Mouse (Mus musculus) forebrain, embryonic 16.5 days (tissue): ENCODE results near the gene Adam22. TPM values are rescaled to one million over a fixed set of nuclear protein-coding genes. Genes with fewer than 3 reads are reported as not detected.

Source experiments
- ATAC-seq: fragments of 200-750 bp; cut with Nextera tagmentation; 2 replicates; pipeline ENCODE4 v1.8.0; 2017; ENCODE audit warnings: mild to moderate bottlenecking, moderate library complexity
- H3K27ac ChIP-seq: fragments of 300-500 bp; sonication (generic); 2 replicates; pipeline ENCODE4 v1.5.1; 2014; ENCODE audit warnings: low read length, control low read depth
- H3K27me3 ChIP-seq: fragments of 300-500 bp; sonication (generic); replicated peaks from 2 replicates; pipeline ENCODE4 v1.6.1; 2014; ENCODE audit warnings: low read length; ENCODE audit not compliant: control insufficient read depth, insufficient read depth
- H3K36me3 ChIP-seq: fragments of 300-500 bp; sonication (generic); 2 replicates; pipeline ENCODE4 v1.6.1; 2014; ENCODE audit not compliant: control insufficient read depth, insufficient read depth
- H3K4me1 ChIP-seq: fragments of 300-500 bp; sonication (generic); replicated peaks from 2 replicates; pipeline ENCODE4 v1.6.1; 2014; ENCODE audit warnings: low read length; ENCODE audit not compliant: control insufficient read depth, insufficient read depth
- H3K4me2 ChIP-seq: fragments of 300-500 bp; sonication (generic); 2 replicates; pipeline ENCODE4 v1.6.1; 2014; ENCODE audit warnings: mild to moderate bottlenecking, low read length, control low read depth
- H3K4me3 ChIP-seq: fragments of 300-500 bp; sonication (generic); replicated peaks from 2 replicates; pipeline ENCODE4 v1.5.1; 2014; ENCODE audit warnings: mild to moderate bottlenecking, low read length, control low read depth
- H3K9ac ChIP-seq: fragments of 300-500 bp; sonication (generic); replicated peaks from 2 replicates; pipeline ENCODE4 v1.6.1; 2014; ENCODE audit warnings: low read depth, low read length, control low read depth
- H3K9me3 ChIP-seq: fragments of 300-500 bp; sonication (generic); 2 replicates; pipeline ENCODE4 v1.6.1; 2016; ENCODE audit warnings: low read length; ENCODE audit not compliant: control insufficient read depth
- WGBS: fragments of 180-500 bp; shearing (Covaris S2); extraction: QIAGEN DNeasy Blood & Tissue Kit; methylation state at CpG from one replicate; pipeline ENCODE4 v1.1.7; 2014; 5-methylcytosine and 5-hydroxymethylcytosine counted together
- polyA plus RNA-seq: library from polyadenylated mRNA; unstranded; fragments of >200 nt; fragmentation: Nextera tagmentation; extraction: Ambion mirVana; gene quantifications from 2 replicates; pipeline ENCODE4 v1.2.1, GENCODE M21; 2015

The Adam22 gene
- polyA plus RNA-seq, 1 experiment from 2014 or later, result 49.6 TPM

DNA sequence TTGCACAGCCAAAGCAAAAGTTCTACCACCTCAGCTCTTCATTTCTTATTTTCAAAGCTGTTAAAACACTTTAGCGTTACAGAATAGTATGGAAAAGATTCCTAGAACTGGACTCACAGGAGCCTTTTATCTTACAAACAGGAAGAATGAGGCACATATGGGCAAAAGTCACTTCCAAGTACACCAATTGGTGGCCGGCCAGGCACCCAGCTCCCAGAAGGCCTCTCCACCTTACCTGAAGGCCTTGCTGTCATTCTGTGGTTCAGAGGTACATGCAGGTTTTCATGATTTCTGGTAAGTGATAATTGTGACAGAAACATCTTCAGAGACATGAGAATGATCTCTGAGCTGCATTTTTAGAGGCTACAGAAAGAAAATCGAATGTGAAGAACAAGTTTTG, 24.7 kb downstream of the Adam22 start:
- no peak overlapping the region for H3K9ac ChIP-seq
- H3K27me3 ChIP-seq, result no peaks in the 10 kb centered on the region
- H3K4me2 ChIP-seq, result no peak overlapping the region
- WGBS, result 92% methylated on average over 3 of the region's 3 CpGs
- no peak for ATAC-seq
- H3K27ac ChIP-seq, result no peak overlapping the region
- no peak overlapping the region for H3K4me3 ChIP-seq
- no peaks in the 10 kb centered on the region for H3K4me1 ChIP-seq
- H3K36me3 ChIP-seq, result no peaks in the 10 kb centered on the region
- H3K9me3 ChIP-seq, result no peaks in the 10 kb centered on the region

DNA sequence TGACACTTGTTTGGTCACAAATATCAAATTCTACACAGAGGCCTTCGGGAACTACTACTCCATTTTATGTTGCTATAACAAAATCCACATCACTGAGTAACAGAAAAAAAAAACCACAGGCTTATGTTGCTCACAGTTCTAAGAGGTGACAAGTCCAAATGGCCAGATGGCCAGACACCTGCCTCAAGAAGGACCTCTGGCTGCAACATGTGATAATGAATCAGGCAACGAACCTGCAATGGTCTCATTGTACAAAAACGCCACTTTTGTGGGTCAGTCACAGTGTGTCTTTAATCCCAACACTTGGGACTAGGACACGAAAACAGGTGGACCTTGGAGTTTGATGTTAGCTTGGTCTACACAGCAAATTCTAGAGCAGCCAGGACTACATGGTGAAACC, 26.3 kb downstream of the Adam22 start:
- ATAC-seq, result no peak

DNA sequence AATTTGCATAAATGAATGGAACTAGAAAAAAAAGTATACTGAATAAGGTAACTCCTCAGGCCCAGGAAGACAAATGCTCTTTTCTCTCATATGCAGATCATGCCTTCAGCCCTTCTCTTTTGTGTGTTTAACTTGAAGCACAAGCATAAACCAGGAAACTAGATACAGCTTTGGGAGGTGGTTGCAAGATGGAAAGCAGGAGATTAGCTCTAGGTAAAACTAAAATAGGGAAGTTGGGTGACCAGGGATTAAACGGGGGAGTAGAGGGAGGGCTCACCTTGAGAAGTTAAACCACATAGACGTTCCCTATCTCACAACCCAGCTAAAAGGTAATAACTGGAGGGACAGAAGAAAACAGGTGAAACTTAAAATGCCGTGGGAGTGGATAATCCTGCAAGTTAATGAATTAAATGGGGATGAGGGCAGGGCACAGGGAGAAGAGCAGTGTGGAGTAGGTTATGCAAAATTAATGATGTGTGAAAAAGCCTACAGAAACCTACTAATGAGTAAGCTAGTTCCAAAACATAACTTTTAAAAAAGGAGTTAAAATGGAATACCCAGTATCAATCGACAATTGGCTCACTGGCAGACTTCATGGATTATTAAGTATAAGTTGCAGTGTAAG, 40.2 kb downstream of the Adam22 start:
- no peaks in the 10 kb centered on the region for H3K4me1 ChIP-seq
- no peak overlapping the region for H3K4me3 ChIP-seq
- no peak for ATAC-seq
- no peaks in the 10 kb centered on the region for H3K27me3 ChIP-seq
- no peaks in the 10 kb centered on the region for H3K36me3 ChIP-seq
- no peak overlapping the region for H3K4me2 ChIP-seq
- H3K27ac ChIP-seq, result no peak overlapping the region
- 59% methylated on average over 4 of the region's 4 CpGs for WGBS
- H3K9ac ChIP-seq, result no peak overlapping the region
- H3K9me3 ChIP-seq, result no peaks in the 10 kb centered on the region

More for the DNA sequence above, 26.3 kb downstream of the Adam22 start:
- Histone ChIP-seq H3K27ac (no peak overlapping the region), H3K9me3 (no peaks in the 10 kb centered on the region), H3K9ac (no peak overlapping the region), H3K36me3 (no peaks in the 10 kb centered on the region), H3K4me3 (no peak overlapping the region), H3K27me3 (no peaks in the 10 kb centered on the region), H3K4me1 (no peaks in the 10 kb centered on the region), H3K4me2 (no peak overlapping the region)
- WGBS, result 91% methylated on average over 4 of the region's 4 CpGs

DNA sequence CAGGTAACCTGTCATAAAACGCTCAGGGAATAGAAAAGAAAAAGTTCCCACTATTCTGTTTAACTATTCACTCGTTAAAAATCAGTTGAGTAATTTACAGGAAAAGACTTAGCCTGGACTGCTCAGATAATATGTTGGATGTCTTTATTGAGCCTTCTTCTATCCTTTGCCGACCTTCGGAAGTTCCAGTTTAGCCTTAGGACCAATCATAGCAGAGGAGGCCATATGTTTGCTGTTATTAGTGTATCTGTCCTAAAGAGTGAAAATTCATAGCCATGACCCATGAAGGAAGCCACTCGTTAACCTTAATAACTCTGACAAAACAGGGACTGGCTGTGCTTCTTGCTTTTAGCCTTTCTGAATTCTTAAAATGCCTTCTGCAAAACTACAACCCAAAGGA, 41.3 kb downstream of the Adam22 start:
- WGBS, result 69% methylated on average over 5 of the region's 5 CpGs
- H3K4me2 ChIP-seq, result no peak overlapping the region
- H3K9ac ChIP-seq, result no peak overlapping the region
- H3K27me3 ChIP-seq, result no peaks in the 10 kb centered on the region
- no peaks in the 10 kb centered on the region for H3K4me1 ChIP-seq
- no peaks in the 10 kb centered on the region for H3K36me3 ChIP-seq
- ATAC-seq, result no peak
- H3K9me3 ChIP-seq, result no peaks in the 10 kb centered on the region
- H3K27ac ChIP-seq, result no peak overlapping the region
- no peak overlapping the region for H3K4me3 ChIP-seq

DNA sequence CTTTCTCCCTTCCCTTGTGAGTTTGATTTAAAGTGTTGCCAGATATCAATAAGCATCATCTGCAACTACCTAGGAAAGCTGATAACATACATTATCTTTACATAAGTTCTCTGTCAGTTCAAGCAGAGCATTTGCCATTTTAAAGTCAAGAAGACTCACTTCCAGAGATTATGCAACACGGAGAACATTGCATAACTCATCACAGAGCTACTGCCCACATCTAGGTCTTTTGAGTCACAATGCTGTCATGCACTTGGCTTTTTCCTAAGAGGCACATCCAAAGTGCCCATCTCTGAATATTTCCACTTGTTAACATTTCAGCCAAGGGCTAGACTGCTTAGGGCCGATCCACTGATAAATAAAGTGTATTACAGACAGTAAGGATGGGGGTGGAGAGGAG, 55.6 kb downstream of the Adam22 start:
- ATAC-seq, result no peak
- H3K4me1 ChIP-seq, result no peaks in the 10 kb centered on the region
- H3K9ac ChIP-seq, result no peak overlapping the region
- no peaks in the 10 kb centered on the region for H3K9me3 ChIP-seq
- no peak overlapping the region for H3K27ac ChIP-seq
- H3K4me3 ChIP-seq, result no peak overlapping the region
- H3K27me3 ChIP-seq, result no peaks in the 10 kb centered on the region
- no peaks in the 10 kb centered on the region for H3K36me3 ChIP-seq
- 96% methylated on average over 2 of the region's 2 CpGs for WGBS
- H3K4me2 ChIP-seq, result no peak overlapping the region

DNA sequence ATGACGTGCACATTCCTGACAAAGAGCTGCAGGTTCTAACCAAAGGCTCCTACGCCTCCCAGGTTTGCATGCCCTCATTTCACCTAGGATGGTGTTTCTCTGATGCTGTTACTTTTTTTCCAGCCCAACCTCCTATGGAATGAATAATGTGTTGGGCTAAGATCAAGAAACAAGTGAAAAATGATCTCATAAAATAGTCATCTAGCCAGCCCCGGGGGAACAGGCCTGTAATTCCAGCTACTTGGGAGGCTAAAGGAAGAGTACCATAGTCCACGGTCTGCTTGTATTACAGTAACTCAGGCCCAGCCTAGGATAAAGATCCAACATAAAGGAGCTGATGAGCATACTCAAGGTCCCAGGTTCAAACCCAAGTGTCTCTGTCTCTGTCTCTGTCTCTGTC, 57.1 kb downstream of the Adam22 start:
- no peak for ATAC-seq
- 83% methylated on average over 4 of the region's 4 CpGs for WGBS

DNA sequence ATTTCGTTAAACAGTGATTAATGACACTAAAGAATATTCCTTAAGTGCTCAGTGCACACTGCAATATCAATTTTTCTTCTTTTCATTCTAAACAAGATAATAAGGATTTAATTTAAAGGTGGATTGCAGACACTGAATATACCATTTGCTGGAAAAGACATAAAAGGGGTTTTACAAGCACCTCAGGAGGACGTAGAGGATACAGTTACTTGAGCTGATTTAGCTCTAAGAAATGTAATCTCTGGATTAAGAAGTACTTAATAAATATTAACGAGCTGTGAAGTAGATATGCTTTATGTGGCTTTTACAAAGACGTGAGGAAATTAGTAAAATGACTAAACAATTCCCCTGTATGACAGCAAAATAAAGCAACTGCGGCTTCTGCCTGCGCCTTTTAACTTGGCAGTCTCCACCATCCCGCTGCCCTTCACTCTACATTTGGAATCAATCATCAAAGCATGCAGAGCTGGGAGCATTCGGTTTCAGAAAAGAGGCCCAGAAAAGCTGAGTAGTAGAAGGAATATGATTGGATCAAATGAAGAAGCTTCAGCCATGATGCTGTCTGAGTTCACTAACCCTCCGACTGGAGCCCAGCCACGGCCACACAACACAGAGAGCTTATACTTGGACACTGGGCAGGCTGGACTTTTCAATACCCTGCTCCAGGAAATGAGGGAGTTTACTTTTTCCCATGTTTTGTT, 70.1 kb downstream of the Adam22 start:
- Histone ChIP-seq H3K9ac (no peak overlapping the region), H3K4me2 (no peak overlapping the region)

More for the DNA sequence above, 57.1 kb downstream of the Adam22 start:
- H3K9ac ChIP-seq, result no peak overlapping the region
- H3K27ac ChIP-seq, result no peak overlapping the region
- H3K9me3 ChIP-seq, result no peaks in the 10 kb centered on the region
- no peaks in the 10 kb centered on the region for H3K27me3 ChIP-seq
- no peaks in the 10 kb centered on the region for H3K36me3 ChIP-seq
- H3K4me1 ChIP-seq, result no peaks in the 10 kb centered on the region
- H3K4me2 ChIP-seq, result no peak overlapping the region
- H3K4me3 ChIP-seq, result no peak overlapping the region

DNA sequence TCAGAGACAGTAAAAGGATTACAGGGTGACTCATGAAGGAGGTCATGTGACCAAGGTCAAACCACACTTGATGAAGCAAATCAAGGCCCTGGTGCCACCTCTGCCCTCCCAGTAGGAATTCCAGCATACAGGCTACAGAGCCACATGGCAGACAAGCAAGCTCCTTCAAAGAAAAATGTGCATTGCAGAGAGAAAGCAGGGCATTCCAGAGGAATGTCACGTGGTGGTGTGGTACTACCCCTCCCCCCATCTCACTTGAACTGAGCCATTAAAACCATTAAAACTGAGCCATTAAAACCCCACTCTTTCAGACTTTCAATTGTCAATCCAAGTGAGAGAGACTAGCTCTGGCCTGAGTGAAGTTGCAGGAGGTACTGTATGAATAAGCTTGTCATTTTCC, 74.7 kb downstream of the Adam22 start:
- Histone ChIP-seq H3K9me3 (no peaks in the 10 kb centered on the region), H3K4me2 (no peak overlapping the region), H3K4me3 (no peak overlapping the region), H3K36me3 (no peaks in the 10 kb centered on the region), H3K27ac (no peak overlapping the region), H3K27me3 (no peaks in the 10 kb centered on the region), H3K4me1 (peaks cover 5% of the 10 kb centered on the region; the same call in 1 of the 2 replicates), H3K9ac (no peak overlapping the region)
- WGBS, result 7% methylated on average over 1 of the region's 1 CpGs
- ATAC-seq, result no peak

More for the DNA sequence above, 70.1 kb downstream of the Adam22 start:
- WGBS, result 34% methylated on average over 10 of the region's 10 CpGs
- no peak overlapping the region for H3K4me3 ChIP-seq
- no peaks in the 10 kb centered on the region for H3K9me3 ChIP-seq
- H3K4me1 ChIP-seq, result peaks cover 6% of the 10 kb centered on the region; the same call in 1 of the 2 replicates
- H3K27ac ChIP-seq, result no peak overlapping the region
- no peaks in the 10 kb centered on the region for H3K36me3 ChIP-seq
- H3K27me3 ChIP-seq, result no peaks in the 10 kb centered on the region
- no peak; the same call in 1 of the 2 replicates for ATAC-seq

DNA sequence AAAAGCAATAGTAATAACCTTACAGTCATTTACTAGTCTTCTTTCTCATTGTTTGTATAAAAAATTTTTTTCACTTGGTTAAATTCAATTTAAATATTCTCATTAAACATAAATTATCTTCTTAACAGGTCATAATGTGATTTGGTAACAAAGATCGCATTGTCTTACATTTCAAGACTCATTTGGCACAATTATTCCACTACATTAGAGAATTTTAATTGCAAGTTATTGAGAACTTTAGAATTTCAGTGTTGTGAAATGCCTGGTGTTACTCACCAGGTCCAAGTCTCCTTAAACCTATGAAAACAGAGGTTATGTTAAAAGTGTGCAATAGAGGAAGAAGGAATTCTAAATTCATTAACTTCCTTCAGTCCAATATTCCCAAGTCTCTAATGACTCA, 76.5 kb downstream of the Adam22 start:
- no peak overlapping the region for H3K4me2 ChIP-seq
- no peak overlapping the region for H3K9ac ChIP-seq
- H3K27ac ChIP-seq, result no peak overlapping the region
- H3K36me3 ChIP-seq, result no peaks in the 10 kb centered on the region
- 73% methylated on average over 1 of the region's 1 CpGs for WGBS
- no peak for ATAC-seq
- no peaks in the 10 kb centered on the region for H3K9me3 ChIP-seq
- no peak overlapping the region for H3K4me3 ChIP-seq
- H3K27me3 ChIP-seq, result no peaks in the 10 kb centered on the region
- H3K4me1 ChIP-seq, result no peaks in the 10 kb centered on the region; the same call in 1 of the 2 replicates
